Mouse (Mus musculus) cerebellum, adult 8-10 months (tissue): Measurements from ENCODE around the gene Sh2d5.
A peak's percentile ranks its signal among the peaks of the same experiment; 100 is the strongest.

Experiments
- DNase-seq: peaks from one replicate; pipeline ENCODE4 v3.0.0; 2022

The Sh2d5 gene

GRCm38 (mm10) chr4:138250088-138250960 lies at the start of gene Sh2d5, which contains the start of gene Kif17:
TSS of gene Sh2d5 (plus strand) at chr4:138250403.
TSS of gene Kif17 (plus strand) at chr4:138250435.
- peak; percentile 94 for DNase-seq

GRCm38 (mm10) chr4:138200769-138201168 lies 49.4 kb upstream of the Sh2d5 start:
- DNase-seq = no peak

- no peak for DNase-seq
Measured at GRCm38 (mm10) chr4:138201696-138202095, 48.5 kb upstream of the Sh2d5 start.

GRCm38 (mm10) chr4:138210116-138210515 lies 40.1 kb upstream of the Sh2d5 start:
- DNase-seq = no peak

- DNase-seq = no peak
Measured at GRCm38 (mm10) chr4:138213861-138214260, 36.3 kb upstream of the Sh2d5 start.

GRCm38 (mm10) chr4:138215671-138216199 lies 34.5 kb upstream of the Sh2d5 start:
- DNase-seq = no peak

- DNase-seq = peak; percentile 80
Measured at GRCm38 (mm10) chr4:138216200-138216890, 33.9 kb upstream of the Sh2d5 start, which contains the start of gene Hp1bp3. TSS of gene Hp1bp3 (plus strand) at chr4:138216296.

- DNase-seq = peak; percentile 98
Measured at GRCm38 (mm10) chr4:138216891-138217392, 33.3 kb upstream of the Sh2d5 start.

- DNase-seq = no peak
Measured at GRCm38 (mm10) chr4:138217441-138217840, 32.8 kb upstream of the Sh2d5 start.

GRCm38 (mm10) chr4:138217951-138218685 lies 32.1 kb upstream of the Sh2d5 start:
- no peak for DNase-seq

GRCm38 (mm10) chr4:138219331-138219730 lies 30.9 kb upstream of the Sh2d5 start:
- no peak for DNase-seq

GRCm38 (mm10) chr4:138220761-138221160 lies 29.4 kb upstream of the Sh2d5 start:
- DNase-seq = no peak

GRCm38 (mm10) chr4:138221406-138221805 lies 28.8 kb upstream of the Sh2d5 start:
- no peak for DNase-seq

- DNase-seq = no peak
Measured at GRCm38 (mm10) chr4:138222396-138222795, 27.8 kb upstream of the Sh2d5 start.

- DNase-seq = no peak
Measured at GRCm38 (mm10) chr4:138223623-138224022, 26.6 kb upstream of the Sh2d5 start.

GRCm38 (mm10) chr4:138246756-138247665 lies 3.2 kb upstream of the Sh2d5 start:
- DNase-seq = no peak

- DNase-seq = no peak
Measured at GRCm38 (mm10) chr4:138251819-138252218, 1.6 kb downstream of the Sh2d5 start.

GRCm38 (mm10) chr4:138252231-138252630 lies 2.0 kb downstream of the Sh2d5 start:
- no peak for DNase-seq

- DNase-seq = no peak
Measured at GRCm38 (mm10) chr4:138257116-138257687, 7.0 kb downstream of the Sh2d5 start.

- no peak for DNase-seq
Measured at GRCm38 (mm10) chr4:138258663-138259062, 8.5 kb downstream of the Sh2d5 start.

GRCm38 (mm10) chr4:138259482-138259881 lies 9.3 kb downstream of the Sh2d5 start:
- DNase-seq = no peak
